Mouse (Mus musculus): Measurements from ENCODE around the gene Pou2f1. TPM values are rescaled to one million over a fixed set of nuclear protein-coding genes. Genes with fewer than 3 reads are reported as not detected.

The Pou2f1 gene
- polyA plus RNA-seq, 1 experiment: 10.8 TPM

- WGBS: 66% methylated on average over 8 of the region's 8 CpGs
Measured at GRCm38 (mm10) chr1:165874645-165875044, 127.8 kb downstream of the Pou2f1 start.

DNA sequence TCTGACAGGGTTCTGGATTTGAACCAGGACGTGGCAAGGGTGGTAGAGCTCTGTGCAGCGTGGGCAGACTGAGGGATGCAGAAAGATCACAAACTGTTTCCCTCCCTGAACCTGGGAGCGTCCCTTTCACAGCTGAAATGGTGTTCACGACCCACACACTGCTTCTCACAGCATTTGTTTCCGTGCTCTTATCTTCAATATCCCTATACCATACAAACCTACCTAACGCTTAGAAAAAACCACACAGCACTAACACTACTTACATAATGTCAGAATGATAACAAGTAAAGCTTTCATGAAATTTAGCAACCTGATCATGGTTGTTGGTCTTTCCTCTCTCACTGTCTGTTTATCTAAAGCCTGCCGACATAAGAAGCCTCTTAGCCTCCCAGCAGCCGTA is 133.8 kb downstream of the Pou2f1 start:
- no peak overlapping the region for H3K4me3 ChIP-seq (ENCODE audit: insufficient read depth, low read depth, low read length)

More at GRCm38 (mm10) chr1:165874645-165875044, 127.8 kb downstream of the Pou2f1 start:
- Histone ChIP-seq H3K4me1 (ENCODE audit: control insufficient read depth, insufficient read depth, low read length) (no peaks in the 10 kb centered on the region), H3K27me3 (replicated peaks; ENCODE audit: control insufficient read depth, insufficient read depth, low read length) (no peaks in the 10 kb centered on the region), H3K36me3 (ENCODE audit: control insufficient read depth, insufficient read depth, low read length) (peaks cover 2% of the 10 kb centered on the region; the same call in 1 of the 2 replicates), H3K27ac (ENCODE audit: insufficient read depth, low read depth, low read length) (no peak overlapping the region), H3K4me3 (ENCODE audit: insufficient read depth, low read depth, low read length) (no peak overlapping the region)
- TF ChIP-seq POLR2A (IDR thresholded peaks at IDR 0.05; ENCODE audit: low read depth, low read length) (no peak), CTCF (conservative IDR thresholded peaks at IDR 0.05; ENCODE audit: insufficient read depth, insufficient read length, low read depth, low read length) (no peak)
- no peak for DNase-seq

GRCm38 (mm10) chr1:165866630-165867280 is 135.7 kb downstream of the Pou2f1 start:
- no peak overlapping the region for H3K27ac ChIP-seq (ENCODE audit: insufficient read depth, low read depth, low read length)
- 70% methylated on average over 5 of the region's 5 CpGs for WGBS
- H3K4me3 ChIP-seq (ENCODE audit: insufficient read depth, low read depth, low read length): no peak overlapping the region
- no peaks in the 10 kb centered on the region for H3K27me3 ChIP-seq (replicated peaks; ENCODE audit: control insufficient read depth, insufficient read depth, low read length)
- H3K4me1 ChIP-seq (ENCODE audit: control insufficient read depth, insufficient read depth, low read length): no peaks in the 10 kb centered on the region
- no peak for DNase-seq
- TF ChIP-seq CTCF (conservative IDR thresholded peaks at IDR 0.05; ENCODE audit: insufficient read depth, insufficient read length, low read depth, low read length) (no peak), POLR2A (IDR thresholded peaks at IDR 0.05; ENCODE audit: low read depth, low read length) (no peak)
- H3K36me3 ChIP-seq (ENCODE audit: control insufficient read depth, insufficient read depth, low read length): no peaks in the 10 kb centered on the region; the same call in 1 of the 2 replicates

More for the DNA sequence above, 133.8 kb downstream of the Pou2f1 start:
- Histone ChIP-seq H3K27me3 (replicated peaks; ENCODE audit: control insufficient read depth, insufficient read depth, low read length) (no peaks in the 10 kb centered on the region), H3K36me3 (ENCODE audit: control insufficient read depth, insufficient read depth, low read length) (no peaks in the 10 kb centered on the region; the same call in 1 of the 2 replicates), H3K27ac (ENCODE audit: insufficient read depth, low read depth, low read length) (no peak overlapping the region), H3K4me1 (ENCODE audit: control insufficient read depth, insufficient read depth, low read length) (no peaks in the 10 kb centered on the region)
- DNase-seq: no peak
- TF ChIP-seq CTCF (conservative IDR thresholded peaks at IDR 0.05; ENCODE audit: insufficient read depth, insufficient read length, low read depth, low read length) (no peak), POLR2A (IDR thresholded peaks at IDR 0.05; ENCODE audit: low read depth, low read length) (no peak)
- WGBS: 93% methylated on average over 8 of the region's 8 CpGs

- no peak for DNase-seq
- Histone ChIP-seq H3K4me3 (ENCODE audit: insufficient read depth, low read depth, low read length) (no peak overlapping the region), H3K27me3 (replicated peaks; ENCODE audit: control insufficient read depth, insufficient read depth, low read length) (no peaks in the 10 kb centered on the region), H3K4me1 (ENCODE audit: control insufficient read depth, insufficient read depth, low read length) (no peaks in the 10 kb centered on the region), H3K27ac (ENCODE audit: insufficient read depth, low read depth, low read length) (no peak overlapping the region), H3K36me3 (ENCODE audit: control insufficient read depth, insufficient read depth, low read length) (no peaks in the 10 kb centered on the region; the same call in 1 of the 2 replicates)
- 60% methylated on average over 14 of the region's 14 CpGs for WGBS
- no peak for TF ChIP-seq CTCF (conservative IDR thresholded peaks at IDR 0.05; ENCODE audit: insufficient read depth, insufficient read length, low read depth, low read length)
- no peak for TF ChIP-seq POLR2A (IDR thresholded peaks at IDR 0.05; ENCODE audit: low read depth, low read length)
Measured at GRCm38 (mm10) chr1:165864864-165865795, 137.3 kb downstream of the Pou2f1 start.

- TF ChIP-seq POLR2A (IDR thresholded peaks at IDR 0.05; ENCODE audit: low read depth, low read length) (no peak), CTCF (conservative IDR thresholded peaks at IDR 0.05; ENCODE audit: insufficient read depth, insufficient read length, low read depth, low read length) (no peak)
- no peaks in the 10 kb centered on the region for H3K36me3 ChIP-seq (ENCODE audit: control insufficient read depth, insufficient read depth, low read length)
- 63% methylated on average over 7 of the region's 7 CpGs for WGBS
- no peaks in the 10 kb centered on the region for H3K4me1 ChIP-seq (ENCODE audit: control insufficient read depth, insufficient read depth, low read length)
- no peak for DNase-seq
- H3K27ac ChIP-seq (ENCODE audit: insufficient read depth, low read depth, low read length): no peak overlapping the region
- no peak overlapping the region for H3K4me3 ChIP-seq (ENCODE audit: insufficient read depth, low read depth, low read length)
- no peaks in the 10 kb centered on the region for H3K27me3 ChIP-seq (replicated peaks; ENCODE audit: control insufficient read depth, insufficient read depth, low read length)
Measured at GRCm38 (mm10) chr1:165862059-165862458, 140.4 kb downstream of the Pou2f1 start.

- DNase-seq: no peak
- Histone ChIP-seq H3K36me3 (ENCODE audit: control insufficient read depth, insufficient read depth, low read length) (no peaks in the 10 kb centered on the region), H3K27ac (ENCODE audit: insufficient read depth, low read depth, low read length) (no peak overlapping the region), H3K4me1 (ENCODE audit: control insufficient read depth, insufficient read depth, low read length) (no peaks in the 10 kb centered on the region), H3K27me3 (replicated peaks; ENCODE audit: control insufficient read depth, insufficient read depth, low read length) (no peaks in the 10 kb centered on the region), H3K4me3 (ENCODE audit: insufficient read depth, low read depth, low read length) (no peak overlapping the region)
- no peak for TF ChIP-seq POLR2A (IDR thresholded peaks at IDR 0.05; ENCODE audit: low read depth, low read length)
- no peak for TF ChIP-seq CTCF (conservative IDR thresholded peaks at IDR 0.05; ENCODE audit: insufficient read depth, insufficient read length, low read depth, low read length)
- 86% methylated on average over 3 of the region's 3 CpGs for WGBS
Measured at GRCm38 (mm10) chr1:165861235-165861609, 141.3 kb downstream of the Pou2f1 start.
